Mouse (Mus musculus): ENCODE measurements around the gene Id1.
A peak's percentile ranks its signal among the peaks of the same experiment; 100 is the strongest.

Id1 gene

GRCm38 (mm10) chr2:152736090-152736601, at the start of gene Id1:
TSS of gene Id1 (plus strand) at chr2:152736251.
- DNase-seq (ENCODE audit: extremely low spot score) = peak; percentile 95

- DNase-seq (ENCODE audit: extremely low spot score) = no peak
These were observed 49.7 kb upstream of the Id1 start for GRCm38 (mm10) chr2:152686399-152686798.

- DNase-seq (ENCODE audit: extremely low spot score) = peak; percentile 91
These were observed 49.2 kb upstream of the Id1 start, which contains the start of gene Mcts2 for GRCm38 (mm10) chr2:152686806-152687267. TSS of gene Mcts2 (plus strand) at chr2:152687035.

GRCm38 (mm10) chr2:152691564-152692217, 44.4 kb upstream of the Id1 start:
- no peak for DNase-seq (ENCODE audit: extremely low spot score)

GRCm38 (mm10) chr2:152693233-152693632, 42.8 kb upstream of the Id1 start:
- DNase-seq (ENCODE audit: extremely low spot score) = peak; percentile 77

- DNase-seq (ENCODE audit: extremely low spot score) = no peak
These were observed 42.3 kb upstream of the Id1 start for GRCm38 (mm10) chr2:152693735-152694134.

GRCm38 (mm10) chr2:152694708-152695107, 41.3 kb upstream of the Id1 start:
- DNase-seq (ENCODE audit: extremely low spot score) = no peak

- no peak for DNase-seq (ENCODE audit: extremely low spot score)
These were observed 40.0 kb upstream of the Id1 start for GRCm38 (mm10) chr2:152696016-152696415.

GRCm38 (mm10) chr2:152696476-152697164, 39.4 kb upstream of the Id1 start:
- peak; percentile 91 for DNase-seq (ENCODE audit: extremely low spot score)

GRCm38 (mm10) chr2:152700138-152700537, 35.9 kb upstream of the Id1 start:
- DNase-seq (ENCODE audit: extremely low spot score) = no peak

GRCm38 (mm10) chr2:152700725-152701124, 35.3 kb upstream of the Id1 start:
- DNase-seq (ENCODE audit: extremely low spot score) = no peak

GRCm38 (mm10) chr2:152703596-152704255, 32.3 kb upstream of the Id1 start:
- no peak for DNase-seq (ENCODE audit: extremely low spot score)

GRCm38 (mm10) chr2:152704256-152704605, 31.8 kb upstream of the Id1 start:
- DNase-seq (ENCODE audit: extremely low spot score) = no peak

GRCm38 (mm10) chr2:152704811-152705370, 31.2 kb upstream of the Id1 start:
- no peak for DNase-seq (ENCODE audit: extremely low spot score)

- no peak for DNase-seq (ENCODE audit: extremely low spot score)
These were observed 30.0 kb upstream of the Id1 start for GRCm38 (mm10) chr2:152705993-152706571.

- no peak for DNase-seq (ENCODE audit: extremely low spot score)
These were observed 28.9 kb upstream of the Id1 start for GRCm38 (mm10) chr2:152707186-152707585.

- DNase-seq (ENCODE audit: extremely low spot score) = peak; percentile 92
These were observed 28.4 kb upstream of the Id1 start for GRCm38 (mm10) chr2:152707627-152708026.

GRCm38 (mm10) chr2:152709066-152709465, 27.0 kb upstream of the Id1 start:
- DNase-seq (ENCODE audit: extremely low spot score) = no peak

GRCm38 (mm10) chr2:152716241-152716772, 19.7 kb upstream of the Id1 start:
- DNase-seq (ENCODE audit: extremely low spot score) = no peak

GRCm38 (mm10) chr2:152717652-152718051, 18.4 kb upstream of the Id1 start:
- DNase-seq (ENCODE audit: extremely low spot score) = no peak

- no peak for DNase-seq (ENCODE audit: extremely low spot score)
These were observed 18.0 kb upstream of the Id1 start for GRCm38 (mm10) chr2:152718076-152718475.
